Mouse (Mus musculus): ENCODE data around the gene Gm5089. TPM values are rescaled to one million over a fixed set of nuclear protein-coding genes. Genes with fewer than 3 reads are reported as not detected.

Gene Gm5089
- polyA plus RNA-seq, 1 experiment, result not detected

- no peak overlapping the region for H3K27ac ChIP-seq (ENCODE audit: insufficient read depth, low read depth, low read length)
- peaks cover 15% of the 10 kb centered on the region for H3K27me3 ChIP-seq (ENCODE audit: control insufficient read depth, insufficient read depth, low read length)
- WGBS, result 89% methylated on average over 3 of the region's 3 CpGs
- TF ChIP-seq POLR2A (IDR thresholded peaks at IDR 0.05; ENCODE audit: low read depth, low read length) (no peak), CTCF (IDR thresholded peaks at IDR 0.05; ENCODE audit: extremely low read depth, insufficient read length, insufficient replicate concordance, low read depth, low read length) (no peak)
- no peak overlapping the region for H3K4me3 ChIP-seq (ENCODE audit: low read depth, low read length)
- H3K4me1 ChIP-seq (ENCODE audit: control insufficient read depth, insufficient read depth, insufficient read length, low read length), result no peaks in the 10 kb centered on the region
- H3K36me3 ChIP-seq (ENCODE audit: control insufficient read depth, insufficient read depth, low read length), result no peaks in the 10 kb centered on the region
These were observed 47.4 kb downstream of the Gm5089 start for GRCm38 (mm10) chr14:122403422-122403940.

- TF ChIP-seq POLR2A (IDR thresholded peaks at IDR 0.05; ENCODE audit: low read depth, low read length), result no peak
- no peak for TF ChIP-seq CTCF (IDR thresholded peaks at IDR 0.05; ENCODE audit: extremely low read depth, insufficient read length, insufficient replicate concordance, low read depth, low read length)
- Histone ChIP-seq H3K4me1 (ENCODE audit: control insufficient read depth, insufficient read depth, insufficient read length, low read length) (no peaks in the 10 kb centered on the region), H3K36me3 (ENCODE audit: control insufficient read depth, insufficient read depth, low read length) (no peaks in the 10 kb centered on the region), H3K4me3 (ENCODE audit: low read depth, low read length) (no peak overlapping the region), H3K27me3 (ENCODE audit: control insufficient read depth, insufficient read depth, low read length) (peaks cover 15% of the 10 kb centered on the region), H3K27ac (ENCODE audit: insufficient read depth, low read depth, low read length) (no peak overlapping the region)
- WGBS, result 58% methylated on average over 12 of the region's 12 CpGs
These were observed 48.1 kb downstream of the Gm5089 start for GRCm38 (mm10) chr14:122402716-122403258.

GRCm38 (mm10) chr14:122401886-122402285, 49.0 kb downstream of the Gm5089 start:
- TF ChIP-seq POLR2A (IDR thresholded peaks at IDR 0.05; ENCODE audit: low read depth, low read length), result no peak
- no peak for TF ChIP-seq CTCF (IDR thresholded peaks at IDR 0.05; ENCODE audit: extremely low read depth, insufficient read length, insufficient replicate concordance, low read depth, low read length)
- peaks cover 13% of the 10 kb centered on the region for H3K27me3 ChIP-seq (ENCODE audit: control insufficient read depth, insufficient read depth, low read length)
- 85% methylated on average over 11 of the region's 11 CpGs for WGBS
- no peak overlapping the region for H3K27ac ChIP-seq (ENCODE audit: insufficient read depth, low read depth, low read length)
- H3K4me1 ChIP-seq (ENCODE audit: control insufficient read depth, insufficient read depth, insufficient read length, low read length), result no peaks in the 10 kb centered on the region
- no peak overlapping the region for H3K4me3 ChIP-seq (ENCODE audit: low read depth, low read length)
- H3K36me3 ChIP-seq (ENCODE audit: control insufficient read depth, insufficient read depth, low read length), result no peaks in the 10 kb centered on the region

GRCm38 (mm10) chr14:122399906-122400305, 51.0 kb downstream of the Gm5089 start:
- Histone ChIP-seq H3K36me3 (ENCODE audit: control insufficient read depth, insufficient read depth, low read length) (no peaks in the 10 kb centered on the region), H3K27me3 (ENCODE audit: control insufficient read depth, insufficient read depth, low read length) (no peaks in the 10 kb centered on the region), H3K4me1 (ENCODE audit: control insufficient read depth, insufficient read depth, insufficient read length, low read length) (no peaks in the 10 kb centered on the region), H3K27ac (ENCODE audit: insufficient read depth, low read depth, low read length) (no peak overlapping the region), H3K4me3 (ENCODE audit: low read depth, low read length) (no peak overlapping the region)
- WGBS, result 36% methylated on average over 5 of the region's 5 CpGs
- TF ChIP-seq CTCF (IDR thresholded peaks at IDR 0.05; ENCODE audit: extremely low read depth, insufficient read length, insufficient replicate concordance, low read depth, low read length), result no peak

- H3K4me1 ChIP-seq (ENCODE audit: control insufficient read depth, insufficient read depth, insufficient read length, low read length), result no peaks in the 10 kb centered on the region
- no peak overlapping the region for H3K27ac ChIP-seq (ENCODE audit: insufficient read depth, low read depth, low read length)
- H3K4me3 ChIP-seq (ENCODE audit: low read depth, low read length), result no peak overlapping the region
- 74% methylated on average over 4 of the region's 4 CpGs for WGBS
- H3K36me3 ChIP-seq (ENCODE audit: control insufficient read depth, insufficient read depth, low read length), result no peaks in the 10 kb centered on the region
- TF ChIP-seq CTCF (IDR thresholded peaks at IDR 0.05; ENCODE audit: extremely low read depth, insufficient read length, insufficient replicate concordance, low read depth, low read length) (no peak), POLR2A (IDR thresholded peaks at IDR 0.05; ENCODE audit: low read depth, low read length) (no peak)
- no peaks in the 10 kb centered on the region for H3K27me3 ChIP-seq (ENCODE audit: control insufficient read depth, insufficient read depth, low read length)
These were observed 52.2 kb downstream of the Gm5089 start for GRCm38 (mm10) chr14:122398676-122399075.

GRCm38 (mm10) chr14:122393119-122393518, 57.8 kb downstream of the Gm5089 start:
- no peak overlapping the region for H3K4me3 ChIP-seq (ENCODE audit: low read depth, low read length)
- WGBS, result 89% methylated on average over 1 of the region's 1 CpGs
- no peak for TF ChIP-seq CTCF (IDR thresholded peaks at IDR 0.05; ENCODE audit: extremely low read depth, insufficient read length, insufficient replicate concordance, low read depth, low read length)
- no peak for TF ChIP-seq POLR2A (IDR thresholded peaks at IDR 0.05; ENCODE audit: low read depth, low read length)
- H3K4me1 ChIP-seq (ENCODE audit: control insufficient read depth, insufficient read depth, insufficient read length, low read length), result no peaks in the 10 kb centered on the region
- H3K27me3 ChIP-seq (ENCODE audit: control insufficient read depth, insufficient read depth, low read length), result no peaks in the 10 kb centered on the region
- H3K27ac ChIP-seq (ENCODE audit: insufficient read depth, low read depth, low read length), result no peak overlapping the region
- no peaks in the 10 kb centered on the region for H3K36me3 ChIP-seq (ENCODE audit: control insufficient read depth, insufficient read depth, low read length)

- WGBS, result 48% methylated on average over 4 of the region's 4 CpGs
- Histone ChIP-seq H3K27ac (ENCODE audit: insufficient read depth, low read depth, low read length) (no peak overlapping the region), H3K27me3 (ENCODE audit: control insufficient read depth, insufficient read depth, low read length) (no peaks in the 10 kb centered on the region), H3K4me1 (ENCODE audit: control insufficient read depth, insufficient read depth, insufficient read length, low read length) (no peaks in the 10 kb centered on the region), H3K36me3 (ENCODE audit: control insufficient read depth, insufficient read depth, low read length) (no peaks in the 10 kb centered on the region), H3K4me3 (ENCODE audit: low read depth, low read length) (no peak overlapping the region)
- TF ChIP-seq CTCF (IDR thresholded peaks at IDR 0.05; ENCODE audit: extremely low read depth, insufficient read length, insufficient replicate concordance, low read depth, low read length) (no peak), POLR2A (IDR thresholded peaks at IDR 0.05; ENCODE audit: low read depth, low read length) (no peak)
These were observed 60.0 kb downstream of the Gm5089 start for GRCm38 (mm10) chr14:122390935-122391334.
